Mouse (Mus musculus) small intestine, adult 2 months (tissue): ENCODE measurements around the gene Bcap31. TPM values are rescaled to one million over a fixed set of nuclear protein-coding genes. Genes with fewer than 3 reads are reported as not detected.

ENCODE experiments used
- H3K27ac ChIP-seq: fragments of 200-500 bp; 2 replicates; pipeline ENCODE4 v1.5.1; 2012; ENCODE audit warnings: low read depth, low read length, control low read depth, inconsistent platforms; ENCODE audit not compliant: insufficient read depth
- H3K27me3 ChIP-seq: fragments of 200-500 bp; 2 replicates; pipeline ENCODE4 v1.6.1; 2012; ENCODE audit warnings: mild to moderate bottlenecking, moderate library complexity, low read length, inconsistent platforms; ENCODE audit not compliant: control insufficient read depth, insufficient read depth
- H3K36me3 ChIP-seq: fragments of 200-500 bp; 2 replicates; pipeline ENCODE4 v1.6.1; 2012; ENCODE audit warnings: mild to moderate bottlenecking, low read length, control low read depth, inconsistent platforms; ENCODE audit not compliant: control insufficient read depth, insufficient read depth
- H3K4me1 ChIP-seq: fragments of 200-500 bp; 2 replicates; pipeline ENCODE4 v1.6.1; 2012; ENCODE audit warnings: low read length, inconsistent platforms, mixed read lengths; ENCODE audit not compliant: control insufficient read depth, insufficient read depth, insufficient read length
- H3K4me3 ChIP-seq: fragments of 200-500 bp; 2 replicates; pipeline ENCODE4 v1.5.1; 2012; ENCODE audit warnings: low read depth, mild to moderate bottlenecking, control low read depth, inconsistent platforms, low read length, moderate library complexity
- CTCF ChIP-seq: fragments of 200-500 bp; IDR thresholded peaks from 2 replicates; pipeline ENCODE4 v1.5.1; 2012; ENCODE audit warnings: low read depth, mild to moderate bottlenecking, control low read depth, inconsistent platforms, low read length, moderate library complexity, mixed read lengths; ENCODE audit not compliant: insufficient replicate concordance, insufficient read length; ENCODE audit errors: extremely low read depth
- POLR2A ChIP-seq: fragments of 200-500 bp; IDR thresholded peaks from 2 replicates; pipeline ENCODE4 v1.6.1; 2012; ENCODE audit warnings: low read depth, mild to moderate bottlenecking, control low read depth, inconsistent platforms, low read length, moderate library complexity
- WGBS: fragments of 180-500 bp; shearing (Covaris S2); methylation state at CpG from one replicate; pipeline ENCODE4 v1.1.7; 2018; 5-methylcytosine and 5-hydroxymethylcytosine counted together
- polyA plus RNA-seq: library from polyadenylated mRNA; depleted of rRNA; stranded (reverse); fragments of >200 nt; gene quantifications from 2 replicates; pipeline ENCODE4 v1.2.3, GENCODE M21; 2012; rRNA removed

The Bcap31 gene
- polyA plus RNA-seq, 1 experiment, result 33.3 TPM

- H3K4me1 ChIP-seq, result no peaks in the 10 kb centered on the region
- H3K36me3 ChIP-seq, result no peaks in the 10 kb centered on the region
- no peaks in the 10 kb centered on the region; the same call in none of the 2 replicates for H3K27me3 ChIP-seq
- no peak for TF ChIP-seq POLR2A
- TF ChIP-seq CTCF, result no peak
- no peak overlapping the region for H3K4me3 ChIP-seq
- WGBS, result 54% methylated on average over 4 of the region's 4 CpGs
- H3K27ac ChIP-seq, result no peak overlapping the region
These were observed 70.9 kb downstream of the Bcap31 start for GRCm38 (mm10) chrX:73645121-73645520.

GRCm38 (mm10) chrX:73639901-73640469 is 76.0 kb downstream of the Bcap31 start:
- TF ChIP-seq CTCF (no peak), POLR2A (no peak)
- peaks cover 4% of the 10 kb centered on the region for H3K4me1 ChIP-seq
- peaks cover 31% of the 10 kb centered on the region for H3K27me3 ChIP-seq
- H3K4me3 ChIP-seq, result peak overlapping the region; percentile 66
- 14% methylated on average over 41 of the region's 41 CpGs for WGBS
- H3K27ac ChIP-seq, result no peak overlapping the region
- no peaks in the 10 kb centered on the region for H3K36me3 ChIP-seq

- TF ChIP-seq CTCF, result no peak
- TF ChIP-seq POLR2A, result no peak
- Histone ChIP-seq H3K36me3 (no peaks in the 10 kb centered on the region), H3K27me3 (peaks cover 31% of the 10 kb centered on the region), H3K27ac (no peak within 1 kb of the TSS), H3K4me1 (peaks cover 4% of the 10 kb centered on the region), H3K4me3 (peak within 1 kb of the TSS; percentile 66)
- WGBS, result 23% methylated on average over 28 of the region's 28 CpGs
These were observed 76.7 kb downstream of the Bcap31 start, which contains the start of gene Dusp9 for GRCm38 (mm10) chrX:73639255-73639675. Gene Dusp9, plus strand, starts transcription at chrX:73639419.

DNA sequence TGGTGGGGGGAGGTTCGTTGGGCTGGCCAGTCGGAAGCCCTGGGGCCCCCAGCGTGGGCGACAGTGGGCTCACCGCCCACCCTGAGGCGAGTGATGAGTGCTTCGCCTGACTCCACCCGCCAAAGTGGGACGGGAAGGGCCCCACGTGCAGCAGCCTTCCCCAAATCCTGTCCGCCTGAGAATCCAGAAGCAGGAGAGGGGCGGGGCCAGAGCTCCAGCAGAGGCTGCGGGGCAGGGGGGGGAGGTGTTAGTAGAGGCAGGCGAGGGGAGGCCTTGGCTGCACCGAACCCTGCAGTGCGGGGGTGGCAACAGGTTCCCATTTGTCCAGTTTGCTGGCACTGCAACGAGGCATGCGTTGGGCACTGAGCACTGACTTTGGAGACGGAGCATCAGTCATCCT is 78.6 kb downstream of the Bcap31 start:
- 9% methylated on average over 18 of the region's 19 CpGs for WGBS
- Histone ChIP-seq H3K27ac (no peak overlapping the region), H3K4me3 (no peak overlapping the region), H3K36me3 (no peaks in the 10 kb centered on the region), H3K27me3 (peaks cover 31% of the 10 kb centered on the region), H3K4me1 (peaks cover 4% of the 10 kb centered on the region)
- TF ChIP-seq CTCF (no peak), POLR2A (no peak)

Other genes starting within 250 kb of the Bcap31 start
- 121 and 168 TPM in 2 replicates for gene Bgn, start 232.6 kb downstream of the Bcap31 start, polyA plus RNA-seq
- gene Atp2b3, start 213.1 kb downstream of the Bcap31 start, polyA plus RNA-seq, result 0.06 and 0.20 TPM in 2 replicates
- 0.23 and 1.1 TPM in 2 replicates for gene Dusp9, start 76.8 kb downstream of the Bcap31 start, polyA plus RNA-seq
- 4.5 and 5.8 TPM in 2 replicates for gene Pnck, start 56.1 kb downstream of the Bcap31 start, polyA plus RNA-seq
- gene Slc6a8, start 43.0 kb downstream of the Bcap31 start, polyA plus RNA-seq, result 308 and 930 TPM in 2 replicates
- gene Abcd1, start 422 bp upstream of the Bcap31 start, polyA plus RNA-seq, result 49.3 and 99.9 TPM in 2 replicates
- 0.22 and 0.38 TPM in 2 replicates for gene Plxnb3, start 40.9 kb upstream of the Bcap31 start, polyA plus RNA-seq
- gene Srpk3, start 58.2 kb upstream of the Bcap31 start, polyA plus RNA-seq, result 3.3 and 4.3 TPM in 2 replicates
- 177 and 266 TPM in 2 replicates for gene Idh3g, start 70.7 kb upstream of the Bcap31 start, polyA plus RNA-seq
- gene Ssr4, start 70.9 kb upstream of the Bcap31 start, polyA plus RNA-seq, result 190 and 210 TPM in 2 replicates
- gene Pdzd4, start 108.8 kb upstream of the Bcap31 start, polyA plus RNA-seq, result 0.65 and 0.83 TPM in 2 replicates
- gene Avpr2, start 175.9 kb upstream of the Bcap31 start, polyA plus RNA-seq, result 0.09 TPM in 1 of 2 replicates, not detected in the other
- gene L1cam, start 179.9 kb upstream of the Bcap31 start, polyA plus RNA-seq, result 7.9 and 20.8 TPM in 2 replicates
- gene Arhgap4, start 205.7 kb upstream of the Bcap31 start, polyA plus RNA-seq, result 16.7 and 22.9 TPM in 2 replicates
- gene Naa10, start 205.8 kb upstream of the Bcap31 start, polyA plus RNA-seq, result 33.3 and 50.5 TPM in 2 replicates
- gene Renbp, start 214.7 kb upstream of the Bcap31 start, polyA plus RNA-seq, result 2.4 and 4.2 TPM in 2 replicates